19 mouse cellular contexts compared by ENCODE assay signal in the genomic region with DNA sequence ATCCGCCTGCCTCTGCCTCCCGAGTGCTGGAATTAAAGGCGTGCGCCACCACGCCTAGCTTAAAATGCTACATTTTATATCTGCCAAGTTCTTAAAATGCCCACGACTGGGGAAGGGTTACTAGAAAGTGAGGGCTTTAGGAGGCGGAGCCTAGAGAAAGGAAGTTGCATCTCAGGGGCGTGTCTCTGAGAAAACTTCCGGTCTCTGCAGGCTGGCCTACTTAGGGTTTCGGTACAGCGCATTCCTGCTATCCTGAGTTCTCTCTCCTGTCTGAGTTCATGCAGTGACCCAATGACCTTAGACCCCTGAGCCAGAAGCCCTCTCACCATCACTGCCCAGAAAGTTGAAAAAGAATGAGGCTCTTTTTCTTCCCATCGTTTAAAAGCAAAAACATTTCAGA. TPM values are rescaled to one million over a fixed set of nuclear protein-coding genes. Genes with fewer than 3 reads are reported as not detected.
DNase-seq lines count a peak whose midpoint lies in the region; ATAC-seq and TF ChIP-seq lines count a peak whose summit lies in the region.
"Had no signal": no experiment of that assay in that cellular context is flagged by ENCODE, and none has a peak within 500 bp of the region (broad histone marks: within the 10 kb centered on the region; RNA-seq: fewer than 3 reads in every experiment).

No protein-coding gene starts in this region.

- H3K4me3 ChIP-seq in gastrocnemius, adult 2 months: no peak overlapping the region
- no peak overlapping the region for H3K4me3 ChIP-seq in neural tube, embryonic 11.5 days (ENCODE audit: low read depth, low read length)
- no peak overlapping the region for H3K4me3 ChIP-seq in neural tube, embryonic 15.5 days (replicated peaks)
- no peak overlapping the region for H3K4me3 ChIP-seq in limb, embryonic 10.5 days
- no peak overlapping the region for H3K4me3 ChIP-seq in hindbrain, embryonic 16.5 days (ENCODE audit: low read length)
- H3K4me3 ChIP-seq: heart, embryonic 15.5 days; hindbrain, embryonic 15.5 days; midbrain, embryonic 12.5 days had no signal

- no peaks in the 10 kb centered on the region for H3K36me3 ChIP-seq in neural tube, embryonic 11.5 days (ENCODE audit: control insufficient read depth, insufficient read depth, low read length)
- no peaks in the 10 kb centered on the region for H3K36me3 ChIP-seq in neural tube, embryonic 15.5 days
- no peaks in the 10 kb centered on the region for H3K36me3 ChIP-seq in limb, embryonic 10.5 days
- H3K36me3 ChIP-seq in splenic B cell, adult 2 months (ENCODE audit: control insufficient read depth, insufficient read depth, low read length, poor library complexity, severe bottlenecking): no peaks in the 10 kb centered on the region
- no peaks in the 10 kb centered on the region for H3K36me3 ChIP-seq in hindbrain, embryonic 16.5 days (ENCODE audit: control insufficient read depth, insufficient read depth, low read length)
- H3K36me3 ChIP-seq: heart, embryonic 15.5 days; hindbrain, embryonic 15.5 days; midbrain, embryonic 12.5 days had no signal

- no peaks in the 10 kb centered on the region for H3K27me3 ChIP-seq in neural tube, embryonic 11.5 days (ENCODE audit: control insufficient read depth, insufficient read depth, low read length)
- H3K27me3 ChIP-seq in neural tube, embryonic 15.5 days (replicated peaks): no peaks in the 10 kb centered on the region
- no peaks in the 10 kb centered on the region for H3K27me3 ChIP-seq in limb, embryonic 10.5 days (ENCODE audit: low read depth, poor library complexity, severe bottlenecking)
- H3K27me3 ChIP-seq in splenic B cell, adult 2 months (ENCODE audit: control insufficient read depth, insufficient read depth, low read length, poor library complexity, severe bottlenecking): no peaks in the 10 kb centered on the region
- no peaks in the 10 kb centered on the region for H3K27me3 ChIP-seq in hindbrain, embryonic 16.5 days (replicated peaks; ENCODE audit: control insufficient read depth, insufficient read depth, low read length)
- H3K27me3 ChIP-seq: heart, embryonic 15.5 days; hindbrain, embryonic 15.5 days; midbrain, embryonic 12.5 days; Patski had no signal

- no peaks in the 10 kb centered on the region for H3K9me3 ChIP-seq in neural tube, embryonic 11.5 days (ENCODE audit: control insufficient read depth, low read length)
- H3K9me3 ChIP-seq in neural tube, embryonic 15.5 days (replicated peaks): no peaks in the 10 kb centered on the region
- no peaks in the 10 kb centered on the region for H3K9me3 ChIP-seq in limb, embryonic 10.5 days (replicated peaks)
- no peaks in the 10 kb centered on the region for H3K9me3 ChIP-seq in hindbrain, embryonic 16.5 days (ENCODE audit: control insufficient read depth, low read length)
- H3K9me3 ChIP-seq: heart, embryonic 15.5 days; hindbrain, embryonic 15.5 days; midbrain, embryonic 12.5 days had no signal

- intact Hi-C loops in gastrocnemius, adult 2 months (cut with DNase I): loop anchor here (10.0 kb wide), 1 partner anchor 92 kb away; no protein-coding TSS in a partner anchor

- peaks cover 36% of the 10 kb centered on the region for H3K4me1 ChIP-seq in neural tube, embryonic 11.5 days (ENCODE audit: control insufficient read depth, insufficient read depth, low read length)
- H3K4me1 ChIP-seq in neural tube, embryonic 15.5 days: peaks cover 32% of the 10 kb centered on the region
- H3K4me1 ChIP-seq in limb, embryonic 10.5 days: peaks cover 89% of the 10 kb centered on the region
- peaks cover 14% of the 10 kb centered on the region for H3K4me1 ChIP-seq in hindbrain, embryonic 16.5 days (ENCODE audit: control insufficient read depth, insufficient read depth, low read depth, low read length)

- 0 out of 2 replicates have a peak overlapping the region, but pooled peaks have one; percentile 20 for H3K4me2 ChIP-seq in neural tube, embryonic 11.5 days (ENCODE audit: low read depth)
- H3K4me2 ChIP-seq in neural tube, embryonic 15.5 days: no peak overlapping the region
- H3K4me2 ChIP-seq in hindbrain, embryonic 16.5 days (ENCODE audit: low read length): no peak overlapping the region
- H3K4me2 ChIP-seq: heart, embryonic 15.5 days; hindbrain, embryonic 15.5 days; midbrain, embryonic 12.5 days had no signal

- ATAC-seq in neural tube, embryonic 11.5 days (ENCODE audit: insufficient read depth, low FRiP score, low TSS enrichment): no peak
- ATAC-seq in neural tube, embryonic 15.5 days (ENCODE audit: low FRiP score): no peak
- ATAC-seq in hindbrain, embryonic 16.5 days: no peak
- ATAC-seq: Patski had no signal

- 65% methylated on average over 12 of the region's 12 CpGs for WGBS in neural tube, embryonic 11.5 days
- WGBS in neural tube, embryonic 15.5 days: 74% methylated on average over 12 of the region's 12 CpGs
- WGBS in limb, embryonic 10.5 days: 60% methylated on average over 12 of the region's 12 CpGs
- WGBS in hindbrain, embryonic 16.5 days: 71% methylated on average over 12 of the region's 12 CpGs

- no peak overlapping the region for H3K9ac ChIP-seq in neural tube, embryonic 11.5 days (ENCODE audit: low read length)
- H3K9ac ChIP-seq in neural tube, embryonic 15.5 days (replicated peaks): no peak overlapping the region
- no peak overlapping the region for H3K9ac ChIP-seq in hindbrain, embryonic 16.5 days (ENCODE audit: low read depth, low read length)
- H3K9ac ChIP-seq: heart, embryonic 15.5 days; hindbrain, embryonic 15.5 days; midbrain, embryonic 12.5 days had no signal

- no peak for DNase-seq in gastrocnemius, adult 2 months
- no peak for DNase-seq in gastrocnemius, postnatal 25 days
- DNase-seq in neural tube, embryonic 11.5 days (ENCODE audit: low spot score): no peak
- DNase-seq in limb, embryonic 10.5 days (ENCODE audit: low spot score): peak; percentile 35
- DNase-seq in splenic B cell, adult 2 months (ENCODE audit: low read depth, low spot score): peak; percentile 44
- no peak for DNase-seq in adipocyte (ENCODE audit: low spot score)
- DNase-seq: adrenal gland, postnatal 36 days; cerebellum, adult 11-12 months; embryo, embryonic 11 days; gastrocnemius, postnatal 10 days; kidney, adult 9 months; thymus, postnatal 36 days had no signal

- peak overlapping the region; percentile 50 for H3K27ac ChIP-seq in gastrocnemius, adult 2 months
- no peak overlapping the region for H3K27ac ChIP-seq in neural tube, embryonic 11.5 days (ENCODE audit: low read depth, low read length)
- no peak overlapping the region for H3K27ac ChIP-seq in neural tube, embryonic 15.5 days (replicated peaks)
- peak overlapping the region; percentile 86 for H3K27ac ChIP-seq in limb, embryonic 10.5 days
- no peak overlapping the region for H3K27ac ChIP-seq in hindbrain, embryonic 16.5 days (ENCODE audit: low read depth, low read length)
- H3K27ac ChIP-seq: heart, embryonic 15.5 days; hindbrain, embryonic 15.5 days; midbrain, embryonic 12.5 days had no signal

- TF ChIP-seq CTCF in gastrocnemius, adult 2 months (IDR thresholded peaks at IDR 0.05): no peak

RNA-seq across cellular contexts. Expression of a gene that starts 1.9 kb away (rescaled TPM):
- total RNA-seq in gastrocnemius, adult 2 months (2021): 1 to 10 TPM; 3.6 to 3.9 TPM
- total RNA-seq in gastrocnemius, postnatal 25 days (2021): 1 to 10 TPM; 3.8 to 5.3 TPM
- polyA plus RNA-seq in neural tube, embryonic 11.5 days (2014; fragmentation: Nextera tagmentation; extraction: Ambion mirVana): 4.9 and 6.1 TPM in 2 replicates
- polyA plus RNA-seq in neural tube, embryonic 15.5 days (2015; fragmentation: Nextera tagmentation; extraction: Ambion mirVana): 6.4 and 8.9 TPM in 2 replicates
- 8.7 and 9.0 TPM in 2 replicates for polyA plus RNA-seq in limb, embryonic 10.5 days (2016; fragmentation: Nextera tagmentation; extraction: Ambion mirVana)
- polyA plus RNA-seq in hindbrain, embryonic 16.5 days (2015; fragmentation: Nextera tagmentation; extraction: Ambion mirVana): 7.7 and 8.3 TPM in 2 replicates

RNA-seq across cellular contexts. Expression of a gene that starts 52.2 kb away (rescaled TPM):
- under 1 TPM; 0.17 to 0.18 TPM for total RNA-seq in gastrocnemius, adult 2 months (2021)
- total RNA-seq in gastrocnemius, postnatal 25 days (2021): under 1 TPM; 0.21 to 0.33 TPM
- polyA plus RNA-seq in neural tube, embryonic 11.5 days (2014; fragmentation: Nextera tagmentation; extraction: Ambion mirVana): 60.7 and 71.9 TPM in 2 replicates
- 7.9 and 8.9 TPM in 2 replicates for polyA plus RNA-seq in neural tube, embryonic 15.5 days (2015; fragmentation: Nextera tagmentation; extraction: Ambion mirVana)
- 230 and 420 TPM in 2 replicates for polyA plus RNA-seq in limb, embryonic 10.5 days (2016; fragmentation: Nextera tagmentation; extraction: Ambion mirVana)
- 4.4 and 9.0 TPM in 2 replicates for polyA plus RNA-seq in hindbrain, embryonic 16.5 days (2015; fragmentation: Nextera tagmentation; extraction: Ambion mirVana)
- total RNA-seq: liver, adult 2 months had no signal
- polyA plus RNA-seq: liver, adult 2 months; Patski had no signal

Comparison
In these comparisons a context has a peak if more than half of its experiments do, and no peak if none do; other contexts are left out.
1. DNase-seq: peak in limb, embryonic 10.5 days (single experiment) and splenic B cell, adult 2 months (single experiment); none in gastrocnemius, adult 2 months (single experiment), gastrocnemius, postnatal 25 days (single experiment), neural tube, embryonic 11.5 days (single experiment) and adipocyte (single experiment).
2. H3K27ac ChIP-seq: peak in gastrocnemius, adult 2 months (single experiment) and limb, embryonic 10.5 days (single experiment); none in neural tube, embryonic 11.5 days (single experiment), neural tube, embryonic 15.5 days (single experiment) and hindbrain, embryonic 16.5 days (single experiment).